Mouse (Mus musculus) cerebellum, adult 2 months (tissue): Measurements from ENCODE around the gene Rfx4.

Source experiments
- CTCF ChIP-seq: fragments of 200-500 bp; IDR thresholded peaks from 2 replicates; pipeline ENCODE4 v1.5.1; 2011; ENCODE audit warnings: low read depth, mild to moderate bottlenecking, control low read depth, low read length, moderate library complexity, borderline replicate concordance; ENCODE audit not compliant: insufficient read depth
- POLR2A ChIP-seq: fragments of 200-500 bp; IDR thresholded peaks from 2 replicates; pipeline ENCODE4 v1.6.1; 2011; ENCODE audit warnings: low read length, control low read depth, borderline replicate concordance; ENCODE audit not compliant: insufficient read depth

- TF ChIP-seq CTCF: no peak
- no peak for TF ChIP-seq POLR2A
Measured at GRCm38 (mm10) chr10:84903742-84904141, 147.9 kb downstream of the Rfx4 start.
